Mouse (Mus musculus) lung, adult 2 months (tissue): ENCODE data around the gene Zmym3.

ENCODE experiments used
- CTCF ChIP-seq: fragments of 200-500 bp; IDR thresholded peaks from 2 replicates; pipeline ENCODE4 v1.5.1; 2011; ENCODE audit warnings: mild to moderate bottlenecking, low read length, control low read depth; ENCODE audit not compliant: insufficient read depth
- POLR2A ChIP-seq: fragments of 200-500 bp; IDR thresholded peaks from 2 replicates; pipeline ENCODE4 v1.6.1; 2011; ENCODE audit warnings: low read depth, mild to moderate bottlenecking, control low read depth, low read length, borderline replicate concordance; ENCODE audit errors: extremely low read depth

GRCm38 (mm10) chrX:101396459-101396858, 24.2 kb downstream of the Zmym3 start:
- TF ChIP-seq CTCF (no peak), POLR2A (no peak)
